Mouse (Mus musculus) CH12.LX (cell line): ENCODE results near the gene She. TPM values are rescaled to one million over a fixed set of nuclear protein-coding genes. Genes with fewer than 3 reads are reported as not detected.
"Not testable (repeated sequence)": the region's sequence is repeated elsewhere in the genome, so short reads cannot be mapped to it uniquely, and the experiment has no call there.

Experiments used
- DNase-seq: peaks from one replicate; pipeline ENCODE4 v3.0.0-alpha.2; 2013; ENCODE audit errors: extremely low read depth
- H3K27ac ChIP-seq: 2 replicates; pipeline ENCODE4 v1.5.1; 2012; ENCODE audit warnings: low read depth, mild to moderate bottlenecking, control low read depth, moderate library complexity; ENCODE audit not compliant: insufficient read depth
- H3K27me3 ChIP-seq: replicated peaks from 2 replicates; pipeline ENCODE3; 2012; ENCODE audit warnings: inconsistent platforms
- H3K36me3 ChIP-seq, 2 experiments: replicated peaks in 1 of 2; 2 replicates each; pipeline versions ENCODE3 to v1.6.1; 2012; ENCODE audit warnings: inconsistent platforms in 1 of 2, low read length in 1 of 2, mild to moderate bottlenecking in 1 of 2, mixed read lengths in 1 of 2, moderate library complexity in 1 of 2; ENCODE audit not compliant: control insufficient read depth in 1 of 2, insufficient read depth in 1 of 2
- H3K4me1 ChIP-seq, 2 experiments: 2 replicates each; pipeline ENCODE4 v1.6.1; 2012; ENCODE audit warnings: inconsistent platforms in 1 of 2, moderate library complexity in 1 of 2; ENCODE audit not compliant: insufficient read depth in 2 of 2, control insufficient read depth in 1 of 2
- H3K4me2 ChIP-seq: 2 replicates; pipeline ENCODE4 v1.6.1; 2012; ENCODE audit warnings: low read depth, mild to moderate bottlenecking, control low read depth; ENCODE audit not compliant: poor library complexity, insufficient read depth, severe bottlenecking
- H3K4me3 ChIP-seq, 3 experiments: fragments of 150-350 bp in 1 of 3; sonication (generic) in 1 of 3; replicated peaks in 1 of 3; 2 replicates each; pipeline versions ENCODE3 to v1.5.1; 2011 to 2012; ENCODE audit warnings: low read depth in 2 of 3, low read length in 2 of 3, mild to moderate bottlenecking in 2 of 3, moderate library complexity in 2 of 3, control low read depth in 1 of 3, improper control_type of control experiment in 1 of 3, inconsistent platforms in 1 of 3, mixed read lengths in 1 of 3; ENCODE audit not compliant: poor library complexity in 1 of 3
- H3K79me2 ChIP-seq: replicated peaks from 2 replicates; pipeline ENCODE4 v1.6.1; 2012; ENCODE audit warnings: mild to moderate bottlenecking, moderate library complexity; ENCODE audit not compliant: control insufficient read depth, poor library complexity, insufficient read depth, severe bottlenecking; ENCODE audit errors: extremely low read depth
- H3K9ac ChIP-seq: 2 replicates; pipeline ENCODE4 v1.6.1; 2012; ENCODE audit warnings: low read depth, mild to moderate bottlenecking, control low read depth, moderate library complexity; ENCODE audit not compliant: insufficient read depth
- H3K9me3 ChIP-seq: replicated peaks from 2 replicates; pipeline ENCODE3; 2012; ENCODE audit warnings: low read length, inconsistent platforms, mixed read lengths
- BHLHE40 ChIP-seq: IDR thresholded peaks from 2 replicates; pipeline ENCODE4 v1.6.1; 2011; ENCODE audit warnings: mild to moderate bottlenecking, low read depth, low read length, improper control_type of control experiment
- CHD1 ChIP-seq: IDR thresholded peaks from 2 replicates; pipeline ENCODE4 v1.6.1; 2012; ENCODE audit warnings: low read depth, low read length, improper control_type of control experiment, inconsistent platforms
- CTCF ChIP-seq, 2 experiments: IDR thresholded peaks in 1 of 2; conservative IDR thresholded peaks in 1 of 2; 2 replicates each; pipeline ENCODE4 v1.5.1; 2011 to 2012; ENCODE audit warnings: low read depth in 2 of 2, low read length in 2 of 2, improper control_type of control experiment in 1 of 2, inconsistent platforms in 1 of 2, mild to moderate bottlenecking in 1 of 2, moderate library complexity in 1 of 2
- ELF1 ChIP-seq: IDR thresholded peaks from 2 replicates; pipeline ENCODE4 v1.6.1; 2014; ENCODE audit warnings: low read depth, mild to moderate bottlenecking, inconsistent platforms, low read length, improper control_type of control experiment
- EP300 ChIP-seq: IDR thresholded peaks from 2 replicates; pipeline ENCODE4 v1.6.1; 2011; ENCODE audit warnings: low read length, improper control_type of control experiment
- GABPA ChIP-seq: IDR thresholded peaks from 2 replicates; pipeline ENCODE4 v1.6.1; 2012; ENCODE audit warnings: low read depth, low read length, improper control_type of control experiment, inconsistent platforms; ENCODE audit not compliant: insufficient replicate concordance
- HCFC1 ChIP-seq: IDR thresholded peaks from 2 replicates; pipeline ENCODE4 v1.6.1; 2012; ENCODE audit warnings: low read depth, mild to moderate bottlenecking, inconsistent platforms, low read length, improper control_type of control experiment
- JUN ChIP-seq: IDR thresholded peaks from 2 replicates; pipeline ENCODE4 v1.6.1; 2011; ENCODE audit warnings: low read depth, mild to moderate bottlenecking, low read length, improper control_type of control experiment, moderate library complexity; ENCODE audit not compliant: insufficient read depth
- JUND ChIP-seq: conservative IDR thresholded peaks from 2 replicates; pipeline ENCODE4 v1.6.1; 2011; ENCODE audit warnings: low read depth, low read length, improper control_type of control experiment
- MAFK ChIP-seq: IDR thresholded peaks from 2 replicates; pipeline ENCODE4 v1.6.1; 2011; ENCODE audit warnings: low read length, improper control_type of control experiment; ENCODE audit not compliant: insufficient replicate concordance
- MAX ChIP-seq: IDR thresholded peaks from 2 replicates; pipeline ENCODE4 v1.6.1; 2011; ENCODE audit warnings: low read length, improper control_type of control experiment
- MAZ ChIP-seq: IDR thresholded peaks from 2 replicates; pipeline ENCODE4 v1.6.1; 2012; ENCODE audit warnings: low read depth, mild to moderate bottlenecking, inconsistent platforms, low read length, improper control_type of control experiment, moderate library complexity
- MEF2A ChIP-seq: IDR thresholded peaks from 2 replicates; pipeline ENCODE4 v1.6.1; 2014; ENCODE audit warnings: low read depth, mild to moderate bottlenecking, inconsistent platforms, low read length, improper control_type of control experiment, borderline replicate concordance
- MXI1 ChIP-seq: IDR thresholded peaks from 2 replicates; pipeline ENCODE4 v1.6.1; 2011; ENCODE audit warnings: mild to moderate bottlenecking, low read depth, low read length, improper control_type of control experiment
- NRF1 ChIP-seq: IDR thresholded peaks from 2 replicates; pipeline ENCODE4 v1.6.1; 2014; ENCODE audit warnings: low read depth, mild to moderate bottlenecking, inconsistent platforms, low read length, improper control_type of control experiment, moderate library complexity
- PAX5 ChIP-seq: IDR thresholded peaks from 2 replicates; pipeline ENCODE4 v1.6.1; 2012; ENCODE audit warnings: low read length, inconsistent platforms, mixed read lengths
- POLR2A ChIP-seq: IDR thresholded peaks from 2 replicates; pipeline ENCODE4 v1.6.1; 2011; ENCODE audit warnings: low read depth, mild to moderate bottlenecking, improper control_type of control experiment, low read length
- POLR2AphosphoS2 ChIP-seq: IDR thresholded peaks from 2 replicates; pipeline ENCODE4 v1.6.1; 2011; ENCODE audit warnings: low read depth, low read length, improper control_type of control experiment
- SIN3A ChIP-seq: IDR thresholded peaks from 2 replicates; pipeline ENCODE4 v1.6.1; 2012; ENCODE audit warnings: low read length, improper control_type of control experiment, inconsistent platforms
- SMC3 ChIP-seq: IDR thresholded peaks from 2 replicates; pipeline ENCODE4 v1.6.1; 2011; ENCODE audit warnings: low read depth, low read length, improper control_type of control experiment
- TBP ChIP-seq: conservative IDR thresholded peaks from 2 replicates; pipeline ENCODE4 v1.6.1; 2011; ENCODE audit warnings: low read depth, low read length, improper control_type of control experiment
- TCF12 ChIP-seq: IDR thresholded peaks from 2 replicates; pipeline ENCODE4 v1.6.1; 2014; ENCODE audit warnings: low read depth, mild to moderate bottlenecking, inconsistent platforms, low read length, improper control_type of control experiment
- ZKSCAN1 ChIP-seq: IDR thresholded peaks from 2 replicates; pipeline ENCODE4 v1.6.1; 2012; ENCODE audit warnings: low read depth, inconsistent platforms, low read length, improper control_type of control experiment, borderline replicate concordance
- ZNF384 ChIP-seq: IDR thresholded peaks from 2 replicates; pipeline ENCODE4 v1.6.1; 2012; ENCODE audit warnings: low read depth, low read length, improper control_type of control experiment, inconsistent platforms
- dilution Hi-C: fragments of 300-500 bp; cut with MboI; formaldehyde crosslinking; loops from 2 replicates; pipeline ENCODE4 v1.14.3; 2020; ENCODE audit warnings: low sequenced_read_pairs; ENCODE audit not compliant: extremely low pct_unique_long_range_greater_than_20kb, extremely low pct_ligation_motif_present
- in situ Hi-C: fragments of 300-500 bp; cut with MboI; formaldehyde crosslinking; loops from 3 replicates; pipeline ENCODE4 v1.14.3; 2019; ENCODE audit warnings: low sequenced_read_pairs, low pct_ligation_motif_present, low pct_unique_long_range_greater_than_20kb, mixed read lengths
- polyA plus RNA-seq: library from polyadenylated mRNA; unstranded; fragments of >175 nt; gene quantifications from 2 replicates; pipeline ENCODE4 v1.2.1, GENCODE M21; 2012; ENCODE audit warnings: low read depth; ENCODE audit not compliant: insufficient read length
- total RNA-seq, 2 experiments: library from RNA; depleted of rRNA; stranded (reverse); fragments of 300-350 nt in 1 of 2; fragments of >200 nt in 1 of 2; gene quantifications; 2 replicates each; pipeline ENCODE4 v1.2.3; 2012 to 2014

She gene
- total and polyA plus RNA-seq, 3 experiments: not detected

DNA sequence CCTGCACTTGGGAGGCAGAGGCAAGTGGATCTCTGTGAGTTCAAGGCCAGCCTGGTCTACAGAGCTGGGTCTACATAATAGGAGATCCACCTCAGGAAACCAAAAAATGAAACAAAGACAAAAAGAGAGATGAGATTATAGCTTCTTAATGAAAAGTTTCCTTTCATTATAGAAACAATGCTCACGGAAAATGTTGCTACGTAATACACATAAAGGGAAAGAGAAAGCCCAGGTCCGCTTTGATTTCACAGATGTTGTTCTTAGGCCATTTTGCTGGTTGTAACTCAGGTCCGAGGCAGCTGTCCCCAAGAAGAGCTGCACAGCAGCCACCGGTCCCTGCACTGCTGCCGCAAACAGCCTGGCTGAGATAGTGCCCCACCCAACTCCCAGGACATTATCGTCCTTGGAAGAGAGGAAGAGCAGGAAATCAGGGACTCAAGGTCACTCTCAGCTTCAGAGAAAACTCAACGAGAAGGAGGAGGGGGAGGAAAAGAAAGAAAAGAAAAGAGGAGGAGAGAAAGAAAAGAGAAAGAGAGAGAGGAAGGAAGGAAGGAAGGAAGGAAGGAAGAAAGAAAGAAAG, 31.1 kb downstream of the She start:
- Histone ChIP-seq H3K9ac (0 out of 2 replicates have a peak overlapping the region, but pooled peaks have one; percentile 27), H3K36me3 (no peaks in the 10 kb centered on the region), H3K27me3 (peaks cover 2% of the 10 kb centered on the region), H3K27ac (peak overlapping the region; percentile 71), H3K4me2 (0 out of 2 replicates have a peak overlapping the region, but pooled peaks have one; percentile 24), H3K4me1 (peaks cover 22 to 64% of the 10 kb centered on the region in 2 experiments), H3K79me2 (no peaks in the 10 kb centered on the region), H3K9me3 (peaks cover 4% of the 10 kb centered on the region), H3K4me3 (no peak overlapping the region)
- dilution Hi-C loops: no loop called here
- TF ChIP-seq ELF1: no peak
- TF ChIP-seq NRF1: no peak
- no peak for TF ChIP-seq POLR2AphosphoS2
- no peak for TF ChIP-seq BHLHE40
- TF ChIP-seq MEF2A: 0 out of 2 replicates have a peak, but pooled peaks have one; percentile 29
- no peak for TF ChIP-seq MAX
- no peak for TF ChIP-seq ZKSCAN1
- no peak for TF ChIP-seq GABPA
- TF ChIP-seq HCFC1: no peak
- TF ChIP-seq MXI1: no peak
- TF ChIP-seq SIN3A: peak; percentile 36; the same call in 1 of the 2 replicates
- TF ChIP-seq MAFK: no peak
- TF ChIP-seq MAZ: no peak
- no peak for TF ChIP-seq POLR2A
- no peak for TF ChIP-seq JUN
- TF ChIP-seq JUND: no peak
- TF ChIP-seq TCF12: no peak
- no peak for TF ChIP-seq TBP
- no peak for TF ChIP-seq CTCF (conservative IDR thresholded peaks at IDR 0.05 in 1 of 2, IDR thresholded peaks at IDR 0.05 in 1 of 2; ENCODE audit: low read depth in 2 of 2, low read length in 2 of 2)
- no peak for TF ChIP-seq ZNF384
- TF ChIP-seq PAX5: no peak
- TF ChIP-seq EP300: no peak
- TF ChIP-seq SMC3: no peak
- 0 out of 2 replicates have a peak, but pooled peaks have one; percentile 39 for TF ChIP-seq CHD1
- no peak for DNase-seq
- in situ Hi-C loops: no loop called here

DNA sequence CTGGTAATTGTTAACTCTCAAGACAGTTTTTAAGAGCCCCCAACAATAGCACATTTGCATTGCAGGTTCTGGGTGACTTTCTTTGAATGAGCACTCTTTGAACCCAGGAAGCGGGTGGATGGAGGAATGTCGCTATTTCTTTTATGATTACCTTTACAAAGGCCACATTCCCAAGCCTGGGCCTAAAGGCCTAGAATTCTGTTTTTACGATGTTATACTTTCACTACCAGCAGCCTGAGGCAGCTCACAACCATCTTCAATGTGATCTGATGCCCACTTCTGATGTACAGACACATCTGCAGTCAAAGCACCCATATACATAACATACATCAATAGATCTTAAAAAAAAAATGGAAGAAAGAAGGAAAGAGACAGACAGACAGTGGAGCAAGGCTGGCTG, 32.1 kb downstream of the She start:
- H3K79me2 ChIP-seq, H3K27me3 ChIP-seq, DNase-seq, in situ Hi-C loops, H3K9ac ChIP-seq, H3K4me3 ChIP-seq, H3K4me2 ChIP-seq, H3K9me3 ChIP-seq, H3K36me3 ChIP-seq, dilution Hi-C loops: not testable (repeated sequence)
- H3K4me1 ChIP-seq: peaks cover 22 to 64% of the 10 kb centered on the region in 2 experiments
- 0 out of 2 replicates have a peak overlapping the region, but pooled peaks have one; percentile 14 for H3K27ac ChIP-seq
